Mouse (Mus musculus): ENCODE results near the gene Cc2d1a. TPM values are rescaled to one million over a fixed set of nuclear protein-coding genes. Genes with fewer than 3 reads are reported as not detected.

The Cc2d1a gene
- polyA plus RNA-seq (2015; fragmentation: Nextera tagmentation; extraction: Ambion mirVana) = 23.1 and 23.4 TPM in 2 replicates

DNA sequence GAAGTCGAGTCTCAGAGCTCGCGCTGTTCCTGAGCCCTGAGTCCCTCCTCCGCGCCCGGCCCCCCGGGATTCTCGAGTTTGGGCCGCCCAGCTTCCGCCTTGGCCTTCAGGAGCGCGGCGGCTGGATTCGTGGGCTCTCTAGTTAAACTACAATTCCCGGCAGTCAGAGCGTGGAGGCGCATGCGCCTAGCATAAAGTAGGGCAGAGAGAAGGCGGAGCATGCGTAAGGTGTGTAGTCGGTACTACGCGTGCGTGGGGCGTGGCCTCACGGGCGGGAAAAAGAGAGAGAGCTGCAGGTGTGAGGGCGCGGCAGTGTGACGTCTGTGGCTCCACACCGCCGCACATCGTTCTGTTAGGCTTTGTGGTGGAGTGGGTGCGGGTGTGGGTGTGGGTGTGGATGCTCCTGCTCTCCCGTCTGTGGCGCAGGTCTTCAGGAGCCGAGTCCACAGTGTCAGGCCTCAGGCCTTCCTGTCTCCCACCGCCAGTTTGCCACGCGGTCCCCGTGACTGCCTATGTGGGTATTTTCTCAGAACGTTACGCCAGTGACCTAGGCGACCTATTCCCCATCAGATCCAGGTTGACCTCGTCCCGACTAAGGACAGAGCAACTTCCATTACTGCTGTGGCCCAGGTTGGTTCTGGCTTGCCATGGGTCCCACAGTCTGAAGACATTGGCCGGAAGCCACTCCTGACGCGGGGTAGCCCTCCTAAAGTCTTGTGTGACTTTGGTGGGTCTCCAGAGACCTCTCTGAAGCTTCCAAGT, at the start of gene Cc2d1a, which contains the start of gene 4930432K21Rik:
Gene Cc2d1a (minus strand): TSS at position 168 of the 762 bp plus-strand sequence.
Gene 4930432K21Rik (plus strand): TSS at position 257 of the 762 bp plus-strand sequence.
- ATAC-seq (ENCODE audit: borderline replicate concordance, extremely low read depth, low FRiP score, low TSS enrichment) = peak; percentile 93
- WGBS = 16% methylated on average over 49 of the region's 49 CpGs
- peaks cover 18% of the 10 kb centered on the region for H3K36me3 ChIP-seq
- peak within 1 kb of the TSS; percentile 87 for H3K4me2 ChIP-seq
- peak within 1 kb of the TSS; percentile 84 for H3K27ac ChIP-seq
- no peaks in the 10 kb centered on the region for H3K27me3 ChIP-seq
- H3K9ac ChIP-seq = peak within 1 kb of the TSS; percentile 92
- peak within 1 kb of the TSS; percentile 67 for H3K4me3 ChIP-seq
- H3K4me1 ChIP-seq = peaks cover 22% of the 10 kb centered on the region
- no peaks in the 10 kb centered on the region for H3K9me3 ChIP-seq

GRCm38 (mm10) chr8:84197141-84197921, 49.6 kb upstream of the Cc2d1a start:
- peak overlapping the region; percentile 67 for H3K4me2 ChIP-seq
- H3K27ac ChIP-seq = peak overlapping the region; percentile 92
- H3K27me3 ChIP-seq = no peaks in the 10 kb centered on the region
- peak overlapping the region; percentile 51 for H3K9ac ChIP-seq
- WGBS = 3% methylated on average over 43 of the region's 43 CpGs
- H3K4me1 ChIP-seq = peaks cover 53% of the 10 kb centered on the region
- H3K4me3 ChIP-seq = peak overlapping the region; percentile 50
- no peaks in the 10 kb centered on the region for H3K9me3 ChIP-seq
- peak; percentile 48 for ATAC-seq (ENCODE audit: borderline replicate concordance, extremely low read depth, low FRiP score, low TSS enrichment)
- no peaks in the 10 kb centered on the region for H3K36me3 ChIP-seq

DNA sequence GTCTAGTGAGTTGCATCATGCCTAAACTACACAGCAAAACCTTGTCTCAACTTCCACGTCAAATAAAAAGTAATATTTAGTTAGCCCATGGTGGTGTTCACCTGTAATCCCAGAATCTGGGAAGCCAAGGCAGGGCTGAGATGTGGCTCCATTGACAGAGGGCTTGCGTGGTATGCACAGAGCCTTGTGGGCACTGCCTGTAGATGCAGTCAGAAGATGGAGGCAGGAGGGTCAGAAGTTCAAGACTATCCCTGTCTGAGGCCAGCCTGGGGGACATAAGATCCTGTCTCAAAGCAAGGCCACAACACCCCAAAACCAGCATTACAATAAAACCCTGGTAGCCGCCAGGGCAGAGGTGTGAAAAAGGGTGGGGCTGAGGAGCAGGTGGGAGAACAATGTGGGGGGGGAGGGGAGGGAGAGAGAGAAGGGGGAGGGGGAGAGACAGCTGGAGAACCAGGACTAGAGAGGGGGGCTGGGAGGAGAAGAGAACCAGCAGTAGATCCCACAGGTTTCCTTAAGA, 46.5 kb upstream of the Cc2d1a start:
- Histone ChIP-seq H3K4me2 (no peak overlapping the region), H3K27ac (no peak overlapping the region), H3K4me1 (peaks cover 44% of the 10 kb centered on the region), H3K27me3 (no peaks in the 10 kb centered on the region), H3K36me3 (no peaks in the 10 kb centered on the region), H3K9me3 (no peaks in the 10 kb centered on the region), H3K4me3 (no peak overlapping the region), H3K9ac (no peak overlapping the region)
- ATAC-seq (ENCODE audit: borderline replicate concordance, extremely low read depth, low FRiP score, low TSS enrichment) = no peak
- WGBS = 70% methylated on average over 3 of the region's 3 CpGs

- H3K27ac ChIP-seq = no peak overlapping the region
- H3K9me3 ChIP-seq = no peaks in the 10 kb centered on the region
- no peaks in the 10 kb centered on the region for H3K36me3 ChIP-seq
- H3K4me1 ChIP-seq = peaks cover 42% of the 10 kb centered on the region
- WGBS = 76% methylated on average over 5 of the region's 5 CpGs
- H3K9ac ChIP-seq = no peak overlapping the region
- H3K4me3 ChIP-seq = no peak overlapping the region
- no peaks in the 10 kb centered on the region for H3K27me3 ChIP-seq
- no peak for ATAC-seq (ENCODE audit: borderline replicate concordance, extremely low read depth, low FRiP score, low TSS enrichment)
- H3K4me2 ChIP-seq = no peak overlapping the region
These were observed 45.8 kb upstream of the Cc2d1a start for GRCm38 (mm10) chr8:84193566-84193965.

GRCm38 (mm10) chr8:84193161-84193560, 45.4 kb upstream of the Cc2d1a start:
- H3K36me3 ChIP-seq = no peaks in the 10 kb centered on the region
- peak overlapping the region; percentile 51; the same call in 1 of the 2 replicates for H3K4me2 ChIP-seq
- no peak for ATAC-seq (ENCODE audit: borderline replicate concordance, extremely low read depth, low FRiP score, low TSS enrichment)
- no peaks in the 10 kb centered on the region for H3K27me3 ChIP-seq
- peak overlapping the region; percentile 95; the same call in 1 of the 2 replicates for H3K27ac ChIP-seq
- WGBS = 61% methylated on average over 4 of the region's 4 CpGs
- peaks cover 42% of the 10 kb centered on the region for H3K4me1 ChIP-seq
- H3K9ac ChIP-seq = no peak overlapping the region
- no peaks in the 10 kb centered on the region for H3K9me3 ChIP-seq
- H3K4me3 ChIP-seq = 0 out of 2 replicates have a peak overlapping the region, but pooled peaks have one; percentile 29

- ATAC-seq (ENCODE audit: borderline replicate concordance, extremely low read depth, low FRiP score, low TSS enrichment) = peak; percentile 66
- WGBS = 3% methylated on average over 33 of the region's 33 CpGs
- H3K9me3 ChIP-seq = no peaks in the 10 kb centered on the region
- peak overlapping the region; percentile 51 for H3K4me2 ChIP-seq
- H3K4me1 ChIP-seq = peaks cover 38% of the 10 kb centered on the region
- no peaks in the 10 kb centered on the region for H3K27me3 ChIP-seq
- no peaks in the 10 kb centered on the region for H3K36me3 ChIP-seq
- H3K4me3 ChIP-seq = peak overlapping the region; percentile 29
- peak overlapping the region; percentile 95 for H3K27ac ChIP-seq
- H3K9ac ChIP-seq = peak overlapping the region; percentile 29; the same call in 1 of the 2 replicates
These were observed 44.8 kb upstream of the Cc2d1a start for GRCm38 (mm10) chr8:84192555-84192954.

DNA sequence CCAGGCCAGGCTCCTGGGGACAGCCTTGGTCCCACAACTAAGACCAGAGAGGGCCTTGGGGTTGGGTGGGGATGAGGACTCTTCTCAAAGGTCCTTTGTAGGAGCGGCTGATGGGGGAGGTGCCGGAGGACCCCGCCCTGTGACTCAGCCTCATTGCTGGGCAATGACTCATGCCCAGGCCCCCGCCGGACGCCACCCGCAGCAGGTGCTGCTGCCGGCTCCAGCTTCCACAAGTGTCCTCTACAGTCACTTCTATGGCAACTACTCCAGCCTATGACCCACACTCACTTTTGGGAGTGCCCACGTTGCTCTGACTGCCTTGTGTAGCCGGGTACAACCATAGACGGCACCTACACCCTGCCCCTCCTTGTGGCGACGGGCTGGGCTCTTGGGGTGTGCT, 44.3 kb upstream of the Cc2d1a start:
- H3K4me3 ChIP-seq = peak overlapping the region; percentile 29
- peak overlapping the region; percentile 29; the same call in 1 of the 2 replicates for H3K9ac ChIP-seq
- H3K4me2 ChIP-seq = peak overlapping the region; percentile 51
- peaks cover 43% of the 10 kb centered on the region for H3K4me1 ChIP-seq
- H3K36me3 ChIP-seq = no peaks in the 10 kb centered on the region
- no peaks in the 10 kb centered on the region for H3K27me3 ChIP-seq
- WGBS = 34% methylated on average over 13 of the region's 13 CpGs
- ATAC-seq (ENCODE audit: borderline replicate concordance, extremely low read depth, low FRiP score, low TSS enrichment) = peak; percentile 80
- H3K27ac ChIP-seq = peak overlapping the region; percentile 95
- no peaks in the 10 kb centered on the region for H3K9me3 ChIP-seq

GRCm38 (mm10) chr8:84190191-84190867, 42.6 kb upstream of the Cc2d1a start:
- Histone ChIP-seq H3K9ac (no peak overlapping the region), H3K9me3 (no peaks in the 10 kb centered on the region), H3K4me1 (peaks cover 48% of the 10 kb centered on the region), H3K27me3 (no peaks in the 10 kb centered on the region), H3K4me3 (no peak overlapping the region), H3K4me2 (no peak overlapping the region), H3K27ac (peak overlapping the region; percentile 82), H3K36me3 (no peaks in the 10 kb centered on the region)
- ATAC-seq (ENCODE audit: borderline replicate concordance, extremely low read depth, low FRiP score, low TSS enrichment) = no peak
- 89% methylated on average over 7 of the region's 7 CpGs for WGBS

- ATAC-seq (ENCODE audit: borderline replicate concordance, extremely low read depth, low FRiP score, low TSS enrichment) = no peak
- Histone ChIP-seq H3K27me3 (no peaks in the 10 kb centered on the region), H3K9me3 (no peaks in the 10 kb centered on the region), H3K9ac (no peak overlapping the region), H3K4me1 (peaks cover 52% of the 10 kb centered on the region), H3K4me2 (no peak overlapping the region), H3K36me3 (no peaks in the 10 kb centered on the region), H3K27ac (peak overlapping the region; percentile 82), H3K4me3 (no peak overlapping the region)
- WGBS = 39% methylated on average over 4 of the region's 4 CpGs
These were observed 41.9 kb upstream of the Cc2d1a start for GRCm38 (mm10) chr8:84189603-84190002.

DNA sequence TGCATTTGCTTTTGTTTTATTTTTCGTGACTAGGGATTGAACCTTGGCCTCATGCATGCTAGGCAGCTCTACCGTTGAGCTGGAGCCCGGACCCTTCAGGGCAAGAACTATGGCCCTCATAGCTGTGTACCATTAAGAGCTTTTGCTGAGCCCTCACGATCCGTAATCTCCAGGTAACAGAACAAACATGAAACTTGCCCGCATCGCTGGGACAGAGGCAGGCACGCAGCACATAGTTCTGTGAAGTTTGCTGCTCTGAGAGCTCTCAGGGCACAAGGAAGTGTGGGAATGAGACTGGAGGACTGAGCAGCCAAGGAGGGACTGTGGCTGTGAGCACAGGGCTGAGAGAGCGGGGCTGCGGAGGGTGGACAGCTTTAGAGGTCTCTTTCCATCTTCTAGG, 40.9 kb upstream of the Cc2d1a start:
- no peaks in the 10 kb centered on the region for H3K36me3 ChIP-seq
- no peaks in the 10 kb centered on the region for H3K9me3 ChIP-seq
- H3K27ac ChIP-seq = peak overlapping the region; percentile 82
- H3K4me3 ChIP-seq = no peak overlapping the region
- H3K9ac ChIP-seq = no peak overlapping the region
- no peak for ATAC-seq (ENCODE audit: borderline replicate concordance, extremely low read depth, low FRiP score, low TSS enrichment)
- no peak overlapping the region for H3K4me2 ChIP-seq
- WGBS = 69% methylated on average over 10 of the region's 10 CpGs
- H3K27me3 ChIP-seq = no peaks in the 10 kb centered on the region
- H3K4me1 ChIP-seq = peaks cover 59% of the 10 kb centered on the region

DNA sequence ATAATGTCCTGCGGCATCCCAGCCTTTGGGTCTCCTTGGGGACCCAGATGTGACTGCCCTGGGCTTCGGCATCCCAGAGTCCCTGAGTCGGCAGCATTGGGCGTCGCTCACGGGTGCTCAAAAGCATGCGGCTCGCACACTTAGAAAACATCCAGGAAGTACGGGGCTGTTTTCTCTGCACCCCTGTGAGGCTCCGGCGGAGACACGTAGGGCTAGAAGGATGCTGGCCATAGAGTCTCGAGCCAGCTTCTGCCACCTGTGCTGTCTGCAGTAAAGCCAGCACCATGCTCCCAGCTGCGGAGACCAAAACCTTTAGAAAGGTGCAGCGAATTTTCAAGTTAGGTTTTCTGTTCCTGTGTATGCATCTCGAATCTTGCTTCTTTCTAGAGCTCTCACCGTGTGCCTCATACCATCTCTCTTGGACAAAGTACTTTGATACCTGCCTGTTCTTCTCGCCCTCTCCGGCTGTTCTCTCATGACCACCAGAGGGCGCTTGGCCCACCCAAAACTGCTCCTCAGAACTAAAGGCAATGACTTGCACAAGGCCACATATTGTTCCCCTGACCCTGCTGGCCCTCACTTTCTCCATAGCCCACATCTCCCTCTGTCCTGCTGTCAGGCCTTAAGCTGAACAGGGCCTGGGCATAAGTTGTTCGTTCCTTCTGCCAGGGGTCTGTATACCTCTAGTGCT, 39.5 kb upstream of the Cc2d1a start:
- Histone ChIP-seq H3K27me3 (no peaks in the 10 kb centered on the region), H3K9me3 (no peaks in the 10 kb centered on the region), H3K4me2 (peak overlapping the region; percentile 72), H3K27ac (peak overlapping the region; percentile 25), H3K9ac (0 out of 2 replicates have a peak overlapping the region, but pooled peaks have one; percentile 7), H3K4me3 (peak overlapping the region; percentile 32), H3K36me3 (no peaks in the 10 kb centered on the region), H3K4me1 (peaks cover 58% of the 10 kb centered on the region)
- 4% methylated on average over 21 of the region's 21 CpGs for WGBS
- ATAC-seq (ENCODE audit: borderline replicate concordance, extremely low read depth, low FRiP score, low TSS enrichment) = no peak

All from lung, embryonic 15.5 days (tissue).